Mouse (Mus musculus) T-helper 1 cell (primary cell): ENCODE measurements around the gene Elovl7.

ENCODE experiments used
- in situ Hi-C: fragments of 300-600 bp; cut with MboI, MseI; formaldehyde crosslinking; loops from one replicate; pipeline ENCODE4 v1.15.1; 2025; ENCODE audit warnings: high pct_unique_total_duplicates

The Elovl7 gene

DNA sequence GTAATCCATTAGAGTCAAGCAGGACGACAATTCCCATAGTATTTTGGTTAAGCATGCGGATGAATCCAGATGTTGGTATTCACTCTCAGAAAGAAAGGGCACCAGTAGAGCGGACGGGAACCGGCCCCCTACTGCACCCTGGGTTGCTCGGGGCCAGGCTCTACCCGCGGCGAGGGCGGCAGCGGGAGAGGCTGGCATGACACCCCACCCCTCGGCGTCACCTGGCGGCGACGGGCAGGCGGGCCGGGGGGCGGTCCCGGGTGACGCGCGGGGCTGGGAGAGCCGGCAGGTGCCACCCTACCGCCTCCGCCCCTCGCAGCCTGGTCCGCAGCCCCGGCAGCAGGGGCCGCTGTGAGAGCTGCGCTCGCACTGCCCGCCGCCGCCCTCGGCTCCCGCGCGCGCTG is at the start of gene Elovl7:
TSS of gene Elovl7 (plus strand) at position 324 of the 404 bp plus-strand sequence.
- in situ Hi-C loops, result no loop called here

DNA sequence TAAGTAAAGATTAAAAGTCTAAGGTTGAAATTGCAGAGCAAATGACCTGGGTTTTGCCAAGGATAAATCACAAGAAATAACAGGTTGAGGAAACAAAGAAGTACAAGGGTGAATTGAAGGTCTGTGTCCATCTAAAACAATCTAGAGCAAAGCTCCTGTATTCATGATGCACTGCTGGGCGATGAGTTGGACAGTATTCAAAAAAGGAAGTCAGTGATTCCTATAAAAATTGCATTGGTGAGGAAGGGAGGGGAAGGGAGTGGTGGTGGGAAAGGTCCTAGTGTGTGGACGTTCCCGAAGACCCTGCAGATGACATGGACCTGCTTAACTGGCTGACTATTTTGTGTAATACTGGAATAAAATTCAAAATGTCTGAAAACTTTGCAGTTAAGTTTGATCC is 49.6 kb upstream of the Elovl7 start:
- in situ Hi-C loops, result no loop called here

DNA sequence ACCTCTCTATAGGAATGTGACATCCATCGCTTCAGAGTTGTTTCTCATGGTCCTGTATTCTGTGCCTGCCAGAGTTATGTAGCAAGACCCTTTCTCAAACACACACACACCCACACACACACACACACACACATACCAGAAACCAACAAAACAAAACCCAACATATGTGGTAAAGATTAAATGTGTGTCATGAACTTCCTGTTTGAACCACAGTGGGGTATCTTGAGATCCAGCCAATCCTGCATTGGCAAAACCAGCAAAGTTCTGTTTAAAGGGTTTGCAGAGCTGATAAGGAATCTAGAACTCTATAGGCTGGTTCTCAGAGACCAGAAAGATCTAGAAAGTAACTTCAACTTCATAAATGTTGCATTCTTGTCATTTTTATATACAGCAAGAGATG is 44.2 kb upstream of the Elovl7 start:
- in situ Hi-C loops, result no loop called here

GRCm38 (mm10) chr13:108170511-108170910 is 43.7 kb upstream of the Elovl7 start:
- in situ Hi-C loops, result no loop called here

DNA sequence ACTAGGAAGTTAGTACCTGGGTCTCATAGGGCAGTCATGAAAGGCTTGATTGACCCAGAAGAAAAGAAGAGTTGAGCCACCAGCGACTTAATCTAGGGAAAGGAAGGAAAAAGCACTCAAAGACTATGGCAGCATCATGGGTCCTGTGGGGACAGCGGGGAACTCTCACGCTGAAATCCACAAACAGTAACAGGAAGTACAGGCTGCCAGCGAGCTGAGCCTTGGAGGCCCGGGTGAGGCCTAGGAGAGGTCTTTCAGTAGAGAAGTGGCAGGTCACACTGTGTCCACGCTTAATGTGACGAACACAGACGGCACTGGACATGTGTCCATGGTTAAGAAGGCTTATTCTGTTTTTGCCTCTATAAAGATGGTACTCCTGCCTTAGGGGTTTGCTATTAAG is 34.6 kb upstream of the Elovl7 start:
- in situ Hi-C loops, result loop anchor here (25.0 kb wide), 1 partner anchor 1033 kb away; no protein-coding TSS in a partner anchor

DNA sequence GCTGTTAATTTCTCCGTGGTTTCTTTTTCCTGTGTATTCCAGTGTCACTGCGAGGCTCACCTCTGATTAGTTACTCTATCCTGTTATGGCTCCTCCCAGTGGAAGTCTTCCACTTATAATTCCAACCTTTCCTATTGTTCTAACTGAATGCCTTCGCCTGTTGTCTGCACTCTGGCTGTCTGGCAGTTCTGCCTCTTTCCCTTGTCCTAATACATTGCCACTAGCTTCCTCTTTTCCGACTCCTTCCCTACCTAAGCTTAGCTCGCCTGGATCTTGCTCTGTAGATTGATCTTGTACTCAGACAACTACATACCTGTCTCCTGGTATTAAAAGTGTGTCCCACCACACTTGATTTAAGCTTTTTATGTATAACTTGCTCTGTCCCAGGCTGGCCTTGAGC is 33.4 kb upstream of the Elovl7 start:
- in situ Hi-C loops, result loop anchor here (25.0 kb wide), 1 partner anchor 1031 kb away; no protein-coding TSS in a partner anchor

DNA sequence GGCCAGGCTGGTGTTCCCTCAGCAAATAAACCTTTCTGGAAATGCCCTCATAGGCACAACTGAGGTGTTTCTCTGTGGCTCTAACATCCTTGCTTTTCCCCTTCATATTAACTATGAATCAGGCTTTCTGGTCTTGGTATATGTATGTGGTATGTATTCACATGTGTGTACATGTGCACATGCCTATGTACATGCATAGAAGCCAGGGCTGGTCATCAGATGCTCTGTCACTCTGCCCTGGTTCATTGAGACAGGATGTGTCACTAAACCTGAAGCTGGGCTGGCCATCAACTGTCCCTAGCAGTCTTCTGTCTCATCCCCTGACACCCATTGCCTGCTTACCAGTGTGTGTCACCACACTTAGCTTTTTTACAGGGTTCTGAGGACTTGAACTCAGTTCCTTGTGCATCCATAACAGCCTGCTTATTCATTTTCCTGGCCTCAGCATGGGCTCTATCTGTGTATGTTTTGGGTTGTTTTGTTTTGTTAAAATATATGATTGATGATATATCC is 29.4 kb upstream of the Elovl7 start:
- in situ Hi-C loops, result loop anchor here (25.0 kb wide), 1 partner anchor 1028 kb away; no protein-coding TSS in a partner anchor

DNA sequence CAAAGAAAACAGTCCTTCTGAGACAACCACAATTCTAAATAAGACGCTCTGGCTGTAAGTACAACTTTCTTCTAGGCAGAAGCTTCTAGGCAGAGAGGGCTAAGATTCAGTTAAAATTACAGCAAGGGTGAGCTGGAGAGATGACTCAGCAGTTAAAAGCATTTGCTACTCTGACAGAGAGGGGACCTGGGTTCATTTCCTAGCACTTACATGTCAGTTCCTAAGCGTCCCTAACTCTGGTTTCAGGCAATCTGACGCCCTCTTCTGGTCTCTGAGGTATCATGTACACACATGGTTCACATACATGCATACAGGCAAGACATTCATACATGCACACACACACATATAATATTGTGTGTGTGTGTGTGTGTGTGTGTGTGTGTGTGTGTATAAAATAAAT is 28.7 kb upstream of the Elovl7 start:
- in situ Hi-C loops, result loop anchor here (25.0 kb wide), 1 partner anchor 1027 kb away; no protein-coding TSS in a partner anchor

DNA sequence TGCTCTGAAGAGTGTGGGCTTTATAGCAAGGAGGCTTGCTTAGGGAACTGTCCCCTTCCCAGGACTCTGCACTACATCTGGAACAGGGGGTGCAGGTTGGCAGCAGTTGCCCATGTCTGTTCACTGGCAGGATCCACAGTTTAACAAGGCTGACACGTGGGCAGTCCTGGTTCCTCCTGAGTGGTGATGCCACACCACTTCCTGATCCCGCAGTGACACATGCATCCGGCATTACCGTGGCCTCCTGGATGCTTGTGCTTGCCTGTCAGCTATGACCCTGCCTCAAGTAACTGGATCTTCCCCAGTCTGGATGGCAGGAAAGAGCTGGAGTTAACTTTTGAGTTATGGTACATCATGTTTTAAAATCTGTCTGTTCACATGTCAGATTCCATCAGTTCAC is 26.2 kb upstream of the Elovl7 start:
- in situ Hi-C loops, result loop anchor here (25.0 kb wide), 1 partner anchor 1024 kb away; no protein-coding TSS in a partner anchor

GRCm38 (mm10) chr13:108191074-108191720 is 23.0 kb upstream of the Elovl7 start:
- in situ Hi-C loops, result loop anchor here (25.0 kb wide), 1 partner anchor 1021 kb away; no protein-coding TSS in a partner anchor

- in situ Hi-C loops, result loop anchor here (5.0 to 25.0 kb wide), 2 partner anchors 122 to 1017 kb away; partner anchors contain the start of gene Depdc1b
Observed at GRCm38 (mm10) chr13:108195474-108195873, 18.7 kb upstream of the Elovl7 start.

GRCm38 (mm10) chr13:108204857-108205256 is 9.3 kb upstream of the Elovl7 start:
- in situ Hi-C loops, result no loop called here

DNA sequence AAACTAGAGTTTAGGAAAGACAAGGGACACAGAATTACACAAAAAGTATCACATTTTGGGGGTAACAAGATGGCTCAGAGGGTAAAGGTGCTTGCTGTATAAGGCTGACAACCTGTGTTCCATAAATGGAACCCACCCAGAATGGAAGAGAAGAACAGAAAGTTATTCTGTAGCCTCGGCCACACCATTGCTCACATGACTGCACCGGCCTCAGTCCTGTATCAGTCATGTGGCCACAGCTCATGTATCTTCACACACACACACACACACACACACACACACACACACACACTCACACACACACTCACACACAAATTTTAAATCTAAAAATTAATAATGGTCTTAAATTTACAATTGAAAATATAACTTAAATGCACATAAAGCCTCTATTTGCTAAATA is 6.8 kb upstream of the Elovl7 start:
- in situ Hi-C loops, result no loop called here

DNA sequence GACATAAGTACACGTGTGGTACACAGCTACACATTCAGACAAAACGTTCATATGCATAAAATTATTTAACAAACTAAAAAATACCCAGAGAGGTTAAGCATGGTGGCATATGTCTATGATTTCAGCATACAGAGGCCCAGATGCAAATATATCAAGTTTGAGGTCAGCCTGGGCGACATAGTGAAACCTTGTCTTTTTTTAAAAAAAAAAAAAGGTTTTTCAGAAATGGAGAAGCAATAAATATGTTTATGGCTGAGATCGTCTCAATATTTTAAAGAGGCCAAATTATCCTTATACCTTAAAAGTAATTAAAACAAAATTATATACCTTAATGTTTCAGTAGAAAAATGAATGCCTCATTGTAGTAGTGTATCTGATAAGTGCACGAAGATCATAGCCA is 6.1 kb upstream of the Elovl7 start:
- in situ Hi-C loops, result no loop called here

DNA sequence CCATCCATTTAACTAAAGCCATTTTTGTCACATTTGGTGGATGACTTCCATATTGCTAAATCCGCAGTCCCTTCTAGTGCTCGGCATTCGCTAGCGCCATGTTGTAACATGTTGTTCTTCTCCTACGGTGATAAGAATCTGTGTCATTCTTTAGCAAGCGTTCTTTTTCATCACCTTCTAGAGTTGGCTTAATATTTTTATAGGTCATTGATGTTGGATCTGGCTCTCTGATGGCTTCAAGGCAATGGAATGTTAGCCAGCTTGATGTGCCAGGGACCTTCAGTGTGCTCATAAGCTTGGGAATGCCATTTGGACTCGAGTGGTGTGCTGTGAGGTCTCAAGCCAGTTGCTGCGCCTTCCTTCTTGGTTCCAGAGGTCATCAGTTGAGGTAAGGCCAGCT is 3.2 kb upstream of the Elovl7 start:
- in situ Hi-C loops, result no loop called here

GRCm38 (mm10) chr13:108212397-108213018 is 1.7 kb upstream of the Elovl7 start:
- in situ Hi-C loops, result no loop called here

DNA sequence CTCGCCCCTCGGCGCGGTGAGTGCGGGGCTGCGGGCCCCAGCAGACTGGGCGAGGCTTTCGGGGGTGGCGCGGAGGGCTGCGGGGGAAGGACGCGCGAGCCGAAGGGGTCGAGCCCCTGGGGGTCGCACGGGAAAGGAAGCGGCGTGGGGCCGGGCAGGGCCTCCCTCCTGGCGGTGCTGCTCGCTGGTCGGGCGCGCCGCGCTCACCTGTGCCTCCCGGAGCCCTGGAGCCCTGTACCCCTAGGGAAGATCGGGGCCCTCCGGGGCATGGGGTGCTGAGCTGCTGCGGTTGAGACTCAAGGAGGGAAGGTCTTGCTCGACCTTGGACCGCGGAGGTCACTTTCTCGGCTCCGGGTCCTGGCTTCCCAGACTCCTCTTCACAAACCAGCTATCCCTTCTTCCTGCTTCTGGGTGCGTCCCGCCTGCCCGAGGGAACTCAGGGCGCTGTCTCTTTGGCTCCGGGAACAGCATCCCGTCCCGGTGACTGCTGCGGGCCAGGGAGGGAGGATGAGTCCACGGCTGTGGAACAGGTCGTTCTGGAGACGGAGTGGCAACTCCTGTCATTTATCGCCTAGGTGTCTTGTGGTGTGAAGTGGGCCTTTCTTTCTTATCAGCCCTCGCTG is 392 bp downstream of the Elovl7 start:
- in situ Hi-C loops, result no loop called here

GRCm38 (mm10) chr13:108215231-108215780 is 1.1 kb downstream of the Elovl7 start:
- in situ Hi-C loops, result no loop called here

DNA sequence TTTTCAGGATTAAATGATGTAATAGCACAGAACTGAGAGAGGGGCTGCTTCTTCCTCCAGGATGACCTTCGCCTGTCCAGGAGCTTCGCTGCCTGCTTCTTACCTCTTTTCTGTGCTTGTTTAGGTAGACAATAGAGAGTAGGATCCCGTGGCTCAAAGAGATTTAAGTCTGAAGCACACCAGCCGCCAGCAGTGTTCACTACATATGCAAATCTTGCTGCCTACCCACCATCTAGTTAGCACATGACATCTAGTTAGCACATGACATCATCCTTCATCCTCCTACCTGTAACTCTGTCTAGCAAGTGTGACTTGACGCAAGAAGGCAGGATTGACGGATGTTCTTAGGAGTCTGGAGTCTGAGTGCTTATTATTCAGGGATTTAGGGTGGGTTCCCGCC is 5.6 kb downstream of the Elovl7 start:
- in situ Hi-C loops, result no loop called here

DNA sequence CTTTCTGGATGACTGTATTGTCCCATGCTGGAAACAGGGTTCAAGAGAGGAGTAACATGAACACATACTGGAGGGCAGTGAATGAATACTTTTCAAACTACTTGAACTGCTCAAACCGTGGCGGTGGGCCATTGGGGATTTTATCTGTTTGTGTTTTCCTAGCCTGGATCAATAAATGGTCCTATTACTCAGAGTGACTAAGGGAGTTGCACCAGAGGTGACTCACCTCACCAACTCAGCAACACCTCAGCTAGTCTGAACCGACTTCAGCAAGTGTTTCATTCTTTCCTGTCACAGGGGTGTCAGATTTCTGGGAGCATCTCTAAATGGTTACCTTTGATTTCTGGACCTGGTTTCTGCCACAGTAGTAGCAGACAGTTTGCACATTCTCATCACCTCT is 15.0 kb downstream of the Elovl7 start:
- in situ Hi-C loops, result no loop called here

DNA sequence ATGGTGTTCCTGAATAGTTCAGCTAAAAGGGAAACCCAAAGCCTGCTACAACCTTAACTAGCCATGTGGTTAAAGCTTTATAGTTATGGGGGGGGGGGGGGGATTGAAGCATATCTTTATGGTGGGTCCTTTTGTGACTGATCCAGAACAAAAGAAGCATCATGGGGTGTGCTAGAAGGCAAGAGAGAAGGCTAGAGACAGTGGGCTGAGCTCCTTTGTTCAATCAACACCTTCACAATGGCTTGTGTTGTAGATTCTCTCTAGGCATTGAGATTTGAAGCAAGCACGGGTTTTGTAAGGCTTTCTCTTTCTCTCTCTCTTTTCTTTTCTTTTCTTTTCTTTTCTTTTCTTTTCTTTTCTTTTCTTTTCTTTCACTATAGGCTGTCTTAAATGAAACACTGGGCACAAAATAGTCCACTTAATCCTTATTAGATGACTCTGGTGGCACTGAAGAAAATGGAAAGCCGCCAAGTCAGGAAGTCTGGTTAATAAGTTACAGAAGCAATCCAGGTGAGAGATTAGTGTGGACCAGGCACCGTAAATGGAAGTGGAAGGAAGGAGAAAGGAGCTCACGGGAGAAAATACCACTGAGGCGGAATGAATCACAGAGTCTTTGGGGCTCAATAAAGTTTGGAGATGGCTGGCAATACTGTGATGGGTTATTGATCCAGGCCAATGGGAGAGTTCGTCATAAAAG is 15.6 kb downstream of the Elovl7 start:
- in situ Hi-C loops, result no loop called here
